Mouse (Mus musculus) olfactory bulb, adult 2 months (tissue): ENCODE data around the gene Nfib. TPM values are rescaled to one million over a fixed set of nuclear protein-coding genes. Genes with fewer than 3 reads are reported as not detected.

Experiments
- H3K27ac ChIP-seq: fragments of 200-500 bp; 2 replicates; pipeline ENCODE4 v1.5.1; 2012; ENCODE audit warnings: low read depth, low read length; ENCODE audit not compliant: insufficient read depth
- H3K4me1 ChIP-seq: fragments of 200-500 bp; 2 replicates; pipeline ENCODE4 v1.6.1; 2012; ENCODE audit warnings: low read length; ENCODE audit not compliant: control insufficient read depth, insufficient read depth
- H3K4me3 ChIP-seq: fragments of 200-500 bp; 2 replicates; pipeline ENCODE4 v1.5.1; 2012; ENCODE audit warnings: mild to moderate bottlenecking, low read depth, low read length, moderate library complexity; ENCODE audit not compliant: insufficient read depth
- CTCF ChIP-seq: fragments of 200-500 bp; IDR thresholded peaks from 2 replicates; pipeline ENCODE4 v1.5.1; 2012; ENCODE audit warnings: low read depth, mild to moderate bottlenecking, low read length, moderate library complexity; ENCODE audit not compliant: insufficient read depth
- POLR2A ChIP-seq: fragments of 200-500 bp; IDR thresholded peaks from 2 replicates; pipeline ENCODE4 v1.6.1; 2012; ENCODE audit warnings: mild to moderate bottlenecking, low read depth, low read length, moderate library complexity; ENCODE audit not compliant: insufficient read depth
- WGBS: fragments of 180-500 bp; shearing (Covaris S2); methylation state at CpG from one replicate; pipeline ENCODE4 v1.1.7; 2018; 5-methylcytosine and 5-hydroxymethylcytosine counted together
- polyA plus RNA-seq: library from polyadenylated mRNA; stranded (reverse); fragments of >200 nt; gene quantifications from 2 replicates; pipeline ENCODE4 v1.2.4, GENCODE M21; 2012; ENCODE audit warnings: low replicate concordance; ENCODE audit not compliant: missing spikeins, insufficient read depth, insufficient read length

The Nfib gene
- polyA plus RNA-seq, 1 experiment: not detected

GRCm38 (mm10) chr4:82378050-82378449 lies 327.5 kb downstream of the Nfib start:
- WGBS: 96% methylated on average over 3 of the region's 3 CpGs
- TF ChIP-seq CTCF (no peak), POLR2A (no peak)
- no peak overlapping the region for H3K4me3 ChIP-seq
- H3K4me1 ChIP-seq: peaks cover 3% of the 10 kb centered on the region; the same call in 1 of the 2 replicates
- H3K27ac ChIP-seq: no peak overlapping the region

GRCm38 (mm10) chr4:82377621-82378020 lies 327.9 kb downstream of the Nfib start:
- 98% methylated on average over 3 of the region's 3 CpGs for WGBS
- H3K4me1 ChIP-seq: peaks cover 3% of the 10 kb centered on the region; the same call in 1 of the 2 replicates
- no peak overlapping the region for H3K27ac ChIP-seq
- TF ChIP-seq CTCF: no peak
- TF ChIP-seq POLR2A: no peak
- H3K4me3 ChIP-seq: no peak overlapping the region

- Histone ChIP-seq H3K4me3 (no peak overlapping the region), H3K27ac (no peak overlapping the region), H3K4me1 (peaks cover 3% of the 10 kb centered on the region; the same call in 1 of the 2 replicates)
- TF ChIP-seq CTCF: no peak
- 53% methylated on average over 5 of the region's 5 CpGs for WGBS
Measured at GRCm38 (mm10) chr4:82374560-82374959, 331.0 kb downstream of the Nfib start.

GRCm38 (mm10) chr4:82372217-82372616 lies 333.3 kb downstream of the Nfib start:
- 96% methylated on average over 4 of the region's 4 CpGs for WGBS
- TF ChIP-seq CTCF: no peak
- no peak for TF ChIP-seq POLR2A
- H3K4me1 ChIP-seq: peaks cover 3% of the 10 kb centered on the region; the same call in 1 of the 2 replicates
- H3K27ac ChIP-seq: no peak overlapping the region
- H3K4me3 ChIP-seq: no peak overlapping the region

GRCm38 (mm10) chr4:82371471-82371870 lies 334.1 kb downstream of the Nfib start:
- H3K4me1 ChIP-seq: peaks cover 3% of the 10 kb centered on the region; the same call in 1 of the 2 replicates
- no peak overlapping the region for H3K27ac ChIP-seq
- H3K4me3 ChIP-seq: no peak overlapping the region
- TF ChIP-seq POLR2A: no peak
- TF ChIP-seq CTCF: no peak
- WGBS: 93% methylated on average over 4 of the region's 4 CpGs

GRCm38 (mm10) chr4:82369011-82369776 lies 336.4 kb downstream of the Nfib start:
- Histone ChIP-seq H3K4me3 (no peak overlapping the region), H3K4me1 (no peaks in the 10 kb centered on the region), H3K27ac (no peak overlapping the region)
- TF ChIP-seq CTCF: no peak
- no peak for TF ChIP-seq POLR2A
- WGBS: 93% methylated on average over 6 of the region's 6 CpGs

GRCm38 (mm10) chr4:82368091-82368775 lies 337.3 kb downstream of the Nfib start:
- 76% methylated on average over 9 of the region's 9 CpGs for WGBS
- H3K4me3 ChIP-seq: no peak overlapping the region
- TF ChIP-seq POLR2A (no peak), CTCF (no peak)

GRCm38 (mm10) chr4:82364696-82365385 lies 340.7 kb downstream of the Nfib start:
- Histone ChIP-seq H3K4me1 (peaks cover 7% of the 10 kb centered on the region), H3K4me3 (no peak overlapping the region), H3K27ac (no peak overlapping the region)
- 90% methylated on average over 4 of the region's 4 CpGs for WGBS
- TF ChIP-seq POLR2A (no peak), CTCF (no peak)

More at GRCm38 (mm10) chr4:82368091-82368775, 337.3 kb downstream of the Nfib start:
- no peak overlapping the region for H3K27ac ChIP-seq
- H3K4me1 ChIP-seq: no peaks in the 10 kb centered on the region; the same call in 1 of the 2 replicates

GRCm38 (mm10) chr4:82363951-82364350 lies 341.6 kb downstream of the Nfib start:
- TF ChIP-seq CTCF (no peak), POLR2A (no peak)
- H3K4me3 ChIP-seq: no peak overlapping the region
- H3K27ac ChIP-seq: no peak overlapping the region
- peaks cover 7% of the 10 kb centered on the region for H3K4me1 ChIP-seq
- 72% methylated on average over 6 of the region's 6 CpGs for WGBS
